Mouse (Mus musculus) left cerebral cortex, adult 2 months (tissue): ENCODE results near the gene Pkig. TPM values are rescaled to one million over a fixed set of nuclear protein-coding genes. Genes with fewer than 3 reads are reported as not detected.

Source experiments
- DNase-seq, 2 experiments: peaks; one replicate each; pipeline ENCODE4 v3.0.0; 2021 to 2022; ENCODE audit warnings: low spot score in 2 of 2, mixed read lengths in 1 of 2; ENCODE audit errors: extremely low spot score in 1 of 2
- H3K27ac ChIP-seq: fragments of 200-600 bp; 2 replicates; pipeline ENCODE4 v1.8.1; 2022
- H3K4me3 ChIP-seq: fragments of 200-600 bp; 2 replicates; pipeline ENCODE4 v1.8.1; 2022
- CTCF ChIP-seq: fragments of 200-600 bp; IDR thresholded peaks from 2 replicates; pipeline ENCODE4 v1.8.1; 2022; ENCODE audit warnings: antibody characterized with exemption, mild to moderate bottlenecking, moderate library complexity
- intact Hi-C: fragments of 180-260 bp; cut with DNase I; formaldehyde crosslinking; loops from one replicate; pipeline ENCODE4 v1.15.1; 2025
- total RNA-seq, 2 experiments: library from RNA; stranded (reverse); gene quantifications; 2 replicates each; pipeline ENCODE4 v1.2.3; 2021

Pkig gene
- total RNA-seq, 2 experiments from 2014 or later = 126 to 129 TPM

DNA sequence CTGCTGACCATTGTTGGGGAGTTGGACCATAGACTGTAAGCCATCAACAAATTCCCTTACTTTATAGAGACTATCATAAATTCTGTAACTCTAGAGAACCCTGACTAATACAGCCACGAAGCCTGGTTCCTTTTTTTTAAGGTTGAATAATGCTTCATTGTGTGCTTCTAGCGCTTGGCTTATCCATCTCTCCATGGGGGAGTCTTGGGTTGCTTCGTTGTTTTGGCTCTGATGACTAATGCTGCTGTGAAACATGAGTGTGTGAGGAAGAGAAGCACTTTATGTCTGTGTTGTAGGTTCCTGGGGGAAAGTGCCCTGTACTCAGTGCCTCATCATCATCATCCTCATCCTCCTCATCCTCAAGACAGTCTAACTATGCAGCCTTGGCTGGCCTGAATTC, 5.7 kb downstream of the Pkig start:
- intact Hi-C loops = no loop called here

DNA sequence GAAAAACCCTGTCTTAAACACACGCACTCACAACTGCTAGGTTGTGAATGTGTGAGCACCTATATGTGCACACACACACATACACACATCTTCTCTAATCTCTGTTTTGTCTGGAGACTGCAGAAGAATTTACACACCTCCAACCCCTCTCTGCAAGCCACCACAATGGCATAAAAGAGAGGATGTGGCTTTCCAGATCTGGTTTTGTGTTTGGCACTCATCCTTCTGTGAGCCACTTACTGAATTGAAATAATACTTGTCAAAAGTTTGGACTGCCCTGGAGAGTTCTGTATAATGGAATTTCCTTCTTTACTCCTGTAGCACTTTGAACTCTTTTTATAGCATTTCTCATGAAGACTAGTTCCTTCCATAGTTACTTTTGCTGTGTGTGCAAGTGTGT, 8.9 kb downstream of the Pkig start:
- H3K27ac ChIP-seq = no peak overlapping the region
- DNase-seq = no peak
- no peak overlapping the region for H3K4me3 ChIP-seq
- TF ChIP-seq CTCF = no peak
- intact Hi-C loops = no loop called here

More for the DNA sequence above, 5.7 kb downstream of the Pkig start:
- no peak for TF ChIP-seq CTCF
- peak overlapping the region; percentile 53; the same call in 1 of the 2 replicates for H3K27ac ChIP-seq
- DNase-seq = no peak
- no peak overlapping the region for H3K4me3 ChIP-seq

DNA sequence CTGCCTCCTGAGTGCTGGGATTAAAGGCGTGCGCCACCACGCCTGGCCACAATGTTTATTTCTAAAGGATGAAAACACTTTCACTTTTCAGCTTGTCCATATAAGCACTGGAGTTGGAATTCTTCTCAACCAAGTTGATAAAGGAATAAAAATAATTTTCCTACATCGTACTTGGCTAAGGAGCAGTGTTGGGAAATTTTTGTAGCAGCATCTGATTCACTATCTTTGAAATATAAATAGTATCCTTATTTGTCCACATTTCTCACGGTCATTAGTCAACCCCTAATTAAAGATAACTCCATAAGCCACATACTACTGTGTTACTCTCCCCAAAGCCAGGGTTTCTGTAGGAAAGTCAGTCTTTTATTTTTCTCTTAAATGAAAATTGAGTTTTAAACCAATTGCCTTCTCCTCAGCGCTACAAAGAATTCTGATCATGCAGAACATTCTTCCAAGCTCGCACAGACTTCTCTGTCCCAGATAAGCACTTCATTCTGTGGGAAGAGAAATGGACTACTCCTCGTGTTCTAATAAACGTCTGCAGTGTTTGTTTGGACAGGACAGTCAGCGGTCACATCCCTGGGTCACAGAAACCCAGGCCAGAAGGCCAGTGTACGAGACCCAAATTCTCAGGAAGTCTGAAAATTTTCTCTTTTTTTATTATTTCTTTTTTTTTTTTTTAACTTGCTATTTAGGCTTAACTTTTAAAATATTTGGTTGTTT, 12.8 kb downstream of the Pkig start:
- H3K4me3 ChIP-seq = no peak overlapping the region
- no peak for TF ChIP-seq CTCF
- DNase-seq = no peak
- H3K27ac ChIP-seq = peak overlapping the region; percentile 50; the same call in 1 of the 2 replicates
- intact Hi-C loops = no loop called here

DNA sequence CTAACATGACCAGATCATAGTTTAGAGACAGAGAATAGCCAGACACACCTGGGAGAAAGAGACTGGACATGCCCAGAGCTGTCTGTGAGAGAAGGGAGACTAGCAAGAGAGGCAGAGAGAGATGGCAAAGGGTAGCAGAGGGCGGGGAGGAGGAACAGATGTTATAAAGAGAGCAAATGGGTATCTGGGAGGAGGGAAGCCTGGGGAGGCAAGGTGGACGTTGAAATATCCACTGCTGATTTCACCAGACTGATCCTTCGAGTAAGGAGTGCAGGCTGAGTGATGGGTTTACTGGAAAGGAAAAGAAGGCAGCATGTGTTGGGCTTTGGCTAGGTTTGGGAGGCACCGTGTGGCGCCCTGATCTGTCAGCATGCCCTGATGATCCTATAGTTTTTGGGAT, 16.2 kb downstream of the Pkig start:
- peak overlapping the region; percentile 95 for H3K27ac ChIP-seq
- TF ChIP-seq CTCF = no peak

DNA sequence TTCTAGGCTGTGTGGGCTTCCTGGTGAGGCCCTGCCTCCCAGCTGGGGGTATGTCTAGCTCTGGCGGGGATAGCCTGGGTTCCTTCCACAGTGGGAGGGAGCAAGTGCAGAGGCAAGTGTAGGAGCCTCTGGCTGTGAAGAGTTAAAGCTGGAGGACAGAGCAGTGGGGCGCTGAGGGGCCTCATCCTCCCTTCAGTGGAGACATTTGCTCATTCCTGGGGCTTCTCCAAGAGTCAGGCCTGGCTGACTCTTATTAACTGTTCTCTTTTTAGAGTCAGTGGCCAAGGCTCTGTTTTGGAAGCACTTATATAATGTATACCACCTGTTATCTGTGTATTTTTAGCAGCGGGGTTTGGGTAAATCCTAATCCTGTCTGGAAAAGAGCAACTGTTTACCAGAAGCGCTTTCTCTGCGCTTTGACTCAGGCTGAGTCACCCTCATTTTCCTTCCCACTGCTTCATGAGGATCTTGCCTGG, 17.0 kb downstream of the Pkig start:
- peak; percentile 38 to 40 for DNase-seq
- intact Hi-C loops = loop anchor here (1.0 to 2.0 kb wide), 4 partner anchors 10 to 36 kb away; no protein-coding TSS in a partner anchor
- no peak for TF ChIP-seq CTCF
- Histone ChIP-seq H3K4me3 (no peak overlapping the region), H3K27ac (peak overlapping the region; percentile 95)

More for the DNA sequence above, 16.2 kb downstream of the Pkig start:
- intact Hi-C loops = loop anchor here (2.0 kb wide), 2 partner anchors 28 to 36 kb away; no protein-coding TSS in a partner anchor
- DNase-seq = no peak
- H3K4me3 ChIP-seq = no peak overlapping the region

DNA sequence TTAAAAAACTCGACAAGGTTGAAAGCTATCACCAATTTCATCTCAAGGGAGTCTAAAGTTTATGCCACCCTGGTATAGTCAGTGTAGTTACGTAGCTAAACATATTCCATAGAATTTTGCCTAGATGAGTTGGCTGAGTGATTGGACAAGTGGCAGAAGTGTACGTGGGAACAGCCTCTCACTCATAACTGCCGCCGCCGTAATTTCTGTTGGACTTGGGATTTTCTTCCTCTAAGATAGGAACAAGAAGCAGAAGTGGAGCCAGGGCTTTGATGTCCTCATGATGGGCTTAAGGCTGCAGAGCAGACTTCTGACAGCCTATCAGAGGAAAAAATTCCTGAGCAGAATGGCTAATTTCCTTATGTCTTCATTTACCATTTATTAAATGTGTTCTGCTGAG, 17.5 kb downstream of the Pkig start:
- intact Hi-C loops = loop anchor here (1.0 to 2.0 kb wide), 4 partner anchors 10 to 35 kb away; no protein-coding TSS in a partner anchor

DNA sequence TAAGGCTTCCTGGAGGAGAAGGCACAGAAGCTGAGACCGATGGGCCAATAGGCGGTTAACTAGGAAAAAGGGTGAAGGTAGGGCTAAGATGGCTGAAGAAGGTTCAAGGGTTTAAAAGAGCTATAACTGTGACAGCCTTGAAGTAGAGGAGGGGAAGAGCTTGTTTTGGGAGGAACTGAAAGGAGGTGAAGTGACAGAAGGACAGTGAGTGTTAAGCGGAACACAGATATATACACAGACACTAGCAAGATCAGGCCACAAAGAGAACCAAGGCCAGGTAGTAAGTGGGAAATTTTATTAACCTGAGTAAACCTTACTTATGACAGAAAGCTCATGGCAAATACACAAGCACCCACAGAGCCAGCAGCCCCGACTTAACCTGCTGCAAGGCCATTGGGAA, 18.1 kb downstream of the Pkig start:
- H3K27ac ChIP-seq = peak overlapping the region; percentile 95
- no peak for DNase-seq
- no peak overlapping the region for H3K4me3 ChIP-seq
- TF ChIP-seq CTCF = no peak
- intact Hi-C loops = no loop called here

More for the DNA sequence above, 17.5 kb downstream of the Pkig start:
- DNase-seq = no peak
- Histone ChIP-seq H3K27ac (peak overlapping the region; percentile 95), H3K4me3 (no peak overlapping the region)
- TF ChIP-seq CTCF = no peak

DNA sequence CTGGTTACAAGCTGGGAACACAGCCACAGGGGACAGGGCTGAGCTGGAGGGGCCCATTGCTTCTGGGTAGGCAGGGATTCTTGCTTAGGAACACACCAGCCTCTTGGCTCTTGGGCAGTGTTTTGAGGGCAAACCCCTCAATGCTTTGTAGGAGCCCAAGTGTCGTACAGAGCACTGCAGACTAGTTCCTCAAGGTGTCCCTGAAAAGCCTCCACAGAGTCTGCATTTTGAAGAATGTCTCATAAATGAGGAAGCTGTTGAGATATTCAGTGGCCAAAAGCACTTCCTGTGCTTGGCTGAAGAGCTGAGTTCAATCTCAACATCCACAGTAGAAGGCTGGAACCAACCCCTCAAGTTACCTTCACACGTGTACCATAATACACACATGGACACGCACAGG, 18.6 kb downstream of the Pkig start:
- no peak for DNase-seq
- H3K27ac ChIP-seq = peak overlapping the region; percentile 95
- intact Hi-C loops = no loop called here
- no peak for TF ChIP-seq CTCF
- no peak overlapping the region for H3K4me3 ChIP-seq

DNA sequence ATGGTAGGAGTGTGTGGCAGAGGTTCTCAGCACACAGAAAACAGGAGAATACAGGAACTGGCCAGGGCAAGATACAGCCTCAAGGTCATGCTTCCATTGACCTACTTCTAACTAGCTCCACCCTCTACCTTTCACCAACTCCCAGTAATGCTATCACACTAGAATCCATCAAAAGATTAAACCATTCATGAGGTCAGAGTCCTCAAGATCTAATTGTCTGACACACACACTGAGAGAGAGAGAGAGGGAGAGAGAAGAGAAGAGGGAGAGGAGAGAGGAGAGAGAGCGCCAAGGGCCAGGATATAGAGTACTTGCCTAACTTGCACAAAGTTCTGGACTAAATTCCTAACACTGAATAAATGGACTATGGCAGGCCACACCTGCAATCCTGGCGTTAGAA, 24.2 kb downstream of the Pkig start:
- intact Hi-C loops = no loop called here

DNA sequence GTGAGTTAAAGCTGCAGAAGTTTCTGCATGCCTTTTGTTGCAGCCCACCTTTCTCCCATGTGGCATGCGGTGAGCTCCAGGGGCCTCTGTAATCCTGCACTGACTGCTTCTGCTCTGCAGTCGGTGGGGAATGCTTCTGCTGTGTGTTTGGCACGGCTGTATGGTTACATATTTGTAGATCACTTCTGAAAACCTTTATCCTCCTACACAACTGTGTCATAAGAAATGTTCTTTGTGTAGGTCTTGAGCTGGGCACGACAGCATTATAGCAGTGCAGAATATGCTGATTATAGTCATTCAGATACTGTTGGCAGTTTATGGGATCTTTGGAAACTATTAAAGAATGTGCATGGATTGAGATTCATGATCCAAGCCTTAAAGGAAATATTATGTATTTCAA, 27.1 kb downstream of the Pkig start:
- Histone ChIP-seq H3K4me3 (no peak overlapping the region), H3K27ac (peak overlapping the region; percentile 91)
- no peak for DNase-seq
- TF ChIP-seq CTCF = no peak
- intact Hi-C loops = loop anchor here (1.0 to 2.0 kb wide), 2 partner anchors 10 to 34 kb away; no protein-coding TSS in a partner anchor

More for the DNA sequence above, 24.2 kb downstream of the Pkig start:
- TF ChIP-seq CTCF = no peak
- Histone ChIP-seq H3K27ac (no peak overlapping the region), H3K4me3 (no peak overlapping the region)
- DNase-seq = no peak

DNA sequence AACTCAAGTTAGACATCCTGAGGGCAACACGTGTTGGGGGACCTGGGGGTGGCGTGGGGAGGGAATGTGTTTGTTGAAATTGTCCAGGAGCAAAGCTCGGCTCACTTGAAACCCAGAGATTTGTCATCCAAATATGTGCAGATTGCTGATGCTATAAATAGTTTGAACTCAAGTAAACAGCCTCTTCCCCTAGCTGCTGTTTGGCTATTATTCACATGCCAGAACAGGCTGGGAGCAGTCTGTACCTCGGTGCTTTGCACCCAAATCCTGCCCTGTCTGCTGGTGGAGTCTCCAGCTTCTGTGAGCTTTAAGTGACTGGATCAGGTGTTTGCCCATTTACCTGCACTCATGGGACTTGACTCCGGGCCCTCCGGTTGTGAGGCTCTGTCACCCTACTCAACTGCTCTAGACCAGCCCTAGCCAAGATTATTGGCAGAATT, 27.6 kb downstream of the Pkig start:
- peak overlapping the region; percentile 91 for H3K27ac ChIP-seq

DNA sequence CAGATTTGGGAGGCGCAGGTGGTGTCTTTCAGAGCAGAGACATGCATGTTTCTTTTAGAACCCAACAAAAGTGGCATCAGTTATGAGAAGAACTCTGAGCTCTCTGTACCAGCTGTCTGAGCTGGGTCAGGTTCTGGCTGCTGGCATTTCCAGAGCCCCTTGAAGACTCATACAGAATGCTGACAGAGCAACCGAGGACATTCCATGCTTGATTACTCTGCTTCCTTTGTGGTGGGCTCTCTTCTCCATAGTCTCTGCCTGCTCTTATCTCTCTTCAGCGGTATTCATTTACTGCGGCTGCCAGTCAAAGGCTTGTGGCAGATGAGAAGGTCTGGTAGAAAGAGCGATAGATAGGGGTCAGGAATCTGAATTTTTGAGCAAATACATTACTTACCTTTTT, 28.0 kb downstream of the Pkig start:
- no peak overlapping the region for H3K4me3 ChIP-seq
- H3K27ac ChIP-seq = peak overlapping the region; percentile 91
- intact Hi-C loops = no loop called here
- no peak for DNase-seq
- no peak for TF ChIP-seq CTCF

More for the DNA sequence above, 27.6 kb downstream of the Pkig start:
- intact Hi-C loops = loop anchor here (1.0 to 2.0 kb wide), 2 partner anchors 10 to 33 kb away; no protein-coding TSS in a partner anchor
- DNase-seq = peak; percentile 54 to 56
- H3K4me3 ChIP-seq = no peak overlapping the region
- TF ChIP-seq CTCF = no peak; the same call in 1 of the 2 replicates
